Mouse (Mus musculus) ES-Bruce4 (cell line): ENCODE results near the gene Gbp7. TPM values are rescaled to one million over a fixed set of nuclear protein-coding genes. Genes with fewer than 3 reads are reported as not detected.

Experiments used
- H3K27ac ChIP-seq: 2 replicates; pipeline ENCODE4 v1.5.1; 2012; ENCODE audit warnings: low read length, inconsistent platforms; ENCODE audit not compliant: insufficient read depth
- H3K27me3 ChIP-seq: 2 replicates; pipeline ENCODE4 v1.6.1; 2012; ENCODE audit warnings: mild to moderate bottlenecking, low read length, inconsistent platforms; ENCODE audit not compliant: control insufficient read depth, poor library complexity, insufficient read depth, severe bottlenecking
- H3K36me3 ChIP-seq: 2 replicates; pipeline ENCODE4 v1.6.1; 2012; ENCODE audit warnings: inconsistent platforms, mild to moderate bottlenecking, low read length, moderate library complexity; ENCODE audit not compliant: control insufficient read depth, poor library complexity, insufficient read depth, severe bottlenecking
- H3K4me1 ChIP-seq: one replicate; pipeline ENCODE4 v1.8.1; 2011; ENCODE audit warnings: low read length; ENCODE audit not compliant: control insufficient read depth, insufficient read depth
- H3K4me3 ChIP-seq: 2 replicates; pipeline ENCODE4 v1.5.1; 2011; ENCODE audit warnings: low read depth, mild to moderate bottlenecking, low read length
- H3K9ac ChIP-seq: 2 replicates; pipeline ENCODE4 v1.6.1; 2012; ENCODE audit warnings: low read depth, mild to moderate bottlenecking, inconsistent platforms; ENCODE audit not compliant: poor library complexity, severe bottlenecking
- H3K9me3 ChIP-seq: replicated peaks from 2 replicates; pipeline ENCODE4 v1.6.1; 2012; ENCODE audit warnings: mild to moderate bottlenecking, low read length, inconsistent platforms; ENCODE audit not compliant: control insufficient read depth, poor library complexity, insufficient read depth, severe bottlenecking
- CTCF ChIP-seq: IDR thresholded peaks from one replicate; pipeline ENCODE4 v1.8.1; 2011; ENCODE audit warnings: low read depth, low read length
- EP300 ChIP-seq: IDR thresholded peaks from 2 replicates; pipeline ENCODE4 v1.6.1; 2011; ENCODE audit warnings: low read depth, low read length; ENCODE audit not compliant: insufficient read depth
- POLR2A ChIP-seq: IDR thresholded peaks from one replicate; pipeline ENCODE4 v1.8.1; 2011; ENCODE audit warnings: low read length; ENCODE audit not compliant: insufficient read depth
- polyA plus RNA-seq: library from polyadenylated mRNA; stranded (reverse); fragments of >200 nt; gene quantifications from 2 replicates; pipeline ENCODE4 v1.2.4, GENCODE M21; 2011; ENCODE audit warnings: low read depth; ENCODE audit not compliant: missing spikeins, insufficient read depth, insufficient read length

The Gbp7 gene
- polyA plus RNA-seq, 1 experiment: 10.6 TPM

- TF ChIP-seq EP300 (no peak), CTCF (no peak), POLR2A (no peak)
- no peak overlapping the region for H3K9ac ChIP-seq
- no peaks in the 10 kb centered on the region for H3K9me3 ChIP-seq
- no peaks in the 10 kb centered on the region for H3K4me1 ChIP-seq
- no peaks in the 10 kb centered on the region for H3K27me3 ChIP-seq
- H3K36me3 ChIP-seq: no peaks in the 10 kb centered on the region
- H3K27ac ChIP-seq: no peak overlapping the region
- H3K4me3 ChIP-seq: no peak overlapping the region
Observed at GRCm38 (mm10) chr3:142570738-142571137, 40.6 kb downstream of the Gbp7 start.

GRCm38 (mm10) chr3:142577108-142577507 is 47.0 kb downstream of the Gbp7 start:
- no peaks in the 10 kb centered on the region for H3K9me3 ChIP-seq
- no peak overlapping the region for H3K27ac ChIP-seq
- TF ChIP-seq EP300 (no peak), CTCF (no peak), POLR2A (no peak)
- H3K4me1 ChIP-seq: no peaks in the 10 kb centered on the region
- no peak overlapping the region for H3K4me3 ChIP-seq
- H3K36me3 ChIP-seq: no peaks in the 10 kb centered on the region
- no peak overlapping the region for H3K9ac ChIP-seq
- H3K27me3 ChIP-seq: no peaks in the 10 kb centered on the region

GRCm38 (mm10) chr3:142578342-142578741 is 48.2 kb downstream of the Gbp7 start:
- no peaks in the 10 kb centered on the region for H3K36me3 ChIP-seq
- H3K9me3 ChIP-seq: no peaks in the 10 kb centered on the region
- H3K27ac ChIP-seq: no peak overlapping the region
- H3K4me1 ChIP-seq: no peaks in the 10 kb centered on the region
- no peaks in the 10 kb centered on the region for H3K27me3 ChIP-seq
- TF ChIP-seq EP300 (no peak), CTCF (no peak), POLR2A (no peak)
- no peak overlapping the region for H3K4me3 ChIP-seq
- H3K9ac ChIP-seq: no peak overlapping the region

GRCm38 (mm10) chr3:142583067-142583466 is 52.9 kb downstream of the Gbp7 start:
- H3K4me3 ChIP-seq: no peak overlapping the region
- no peaks in the 10 kb centered on the region for H3K4me1 ChIP-seq
- no peak overlapping the region for H3K9ac ChIP-seq
- no peaks in the 10 kb centered on the region for H3K9me3 ChIP-seq
- TF ChIP-seq EP300 (no peak), POLR2A (no peak), CTCF (no peak)
- H3K27me3 ChIP-seq: no peaks in the 10 kb centered on the region
- H3K36me3 ChIP-seq: no peaks in the 10 kb centered on the region
- H3K27ac ChIP-seq: no peak overlapping the region

GRCm38 (mm10) chr3:142587386-142587785 is 57.2 kb downstream of the Gbp7 start:
- H3K36me3 ChIP-seq: no peaks in the 10 kb centered on the region
- H3K27ac ChIP-seq: no peak overlapping the region
- no peak for TF ChIP-seq CTCF
- TF ChIP-seq EP300: no peak
- TF ChIP-seq POLR2A: no peak
- H3K4me3 ChIP-seq: no peak overlapping the region
- no peaks in the 10 kb centered on the region for H3K27me3 ChIP-seq
- H3K9ac ChIP-seq: no peak overlapping the region
- no peaks in the 10 kb centered on the region for H3K9me3 ChIP-seq
- H3K4me1 ChIP-seq: no peaks in the 10 kb centered on the region

- TF ChIP-seq CTCF (no peak), POLR2A (no peak), EP300 (no peak)
Observed at GRCm38 (mm10) chr3:142588888-142589287, 58.7 kb downstream of the Gbp7 start.

More at GRCm38 (mm10) chr3:142588888-142589287, 58.7 kb downstream of the Gbp7 start:
- no peaks in the 10 kb centered on the region for H3K36me3 ChIP-seq
- H3K27ac ChIP-seq: no peak overlapping the region
- no peaks in the 10 kb centered on the region for H3K9me3 ChIP-seq
- no peak overlapping the region for H3K9ac ChIP-seq
- no peaks in the 10 kb centered on the region for H3K27me3 ChIP-seq
- H3K4me3 ChIP-seq: no peak overlapping the region
- H3K4me1 ChIP-seq: no peaks in the 10 kb centered on the region
